Mouse (Mus musculus): ENCODE measurements around the gene Ak6.
A peak's percentile ranks its signal among the peaks of the same experiment; 100 is the strongest.

Gene Ak6

GRCm38 (mm10) chr13:100650550-100651438 lies at the start of gene Ak6, which contains the start of gene Rad17:
TSS of gene Ak6 (plus strand) at chr13:100650979.
TSS of gene Rad17 (minus strand) at chr13:100651051.
- DNase-seq (ENCODE audit: low read depth in 1 of 2, low spot score in 2 of 2): peak; percentile 81 to 92

DNA sequence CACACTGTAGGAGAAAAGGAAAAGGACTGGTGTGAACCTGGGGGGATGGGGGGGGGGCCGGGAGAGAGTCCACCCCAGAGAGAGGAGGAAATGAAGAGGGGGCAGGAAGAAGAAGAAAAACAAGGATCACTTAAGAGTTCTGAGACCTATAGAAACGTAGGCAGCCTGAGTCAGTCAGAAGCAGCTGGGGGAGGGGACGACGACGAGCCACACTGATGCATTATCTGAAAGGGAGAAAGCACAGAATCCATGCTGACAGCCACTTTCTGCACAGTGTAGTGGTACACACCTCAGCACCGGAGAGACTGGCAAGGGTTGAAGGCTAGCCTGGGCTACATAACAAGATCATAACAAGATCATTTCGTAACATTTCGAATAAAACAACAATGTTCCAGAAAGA lies 49.7 kb upstream of the Ak6 start:
- no peak for DNase-seq (ENCODE audit: low read depth in 1 of 2, low spot score in 2 of 2)

GRCm38 (mm10) chr13:100602239-100602902 lies 48.4 kb upstream of the Ak6 start:
- DNase-seq (ENCODE audit: low read depth in 1 of 2, low spot score in 2 of 2): no peak

- no peak for DNase-seq (ENCODE audit: low read depth in 1 of 2, low spot score in 2 of 2)
Measured at GRCm38 (mm10) chr13:100603031-100603737, 47.6 kb upstream of the Ak6 start.

DNA sequence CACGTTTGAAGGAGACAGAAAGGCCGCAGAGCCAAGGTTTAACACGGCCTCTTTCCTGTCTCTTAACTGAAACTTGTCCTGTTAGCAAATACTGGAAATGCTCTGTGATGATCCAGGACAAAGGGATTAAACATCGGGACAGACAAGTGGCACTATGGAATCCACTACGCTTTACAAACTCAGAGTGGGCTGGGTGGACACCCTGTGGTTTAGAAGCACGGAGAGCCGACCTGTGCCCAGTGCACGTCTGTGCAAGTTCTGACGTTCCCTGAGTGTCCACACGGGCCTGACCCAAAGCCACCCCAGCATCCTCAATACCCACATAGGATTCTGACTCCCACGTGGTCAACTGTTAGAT lies 47.1 kb upstream of the Ak6 start:
- no peak for DNase-seq (ENCODE audit: low read depth in 1 of 2, low spot score in 2 of 2)

GRCm38 (mm10) chr13:100605845-100606244 lies 44.9 kb upstream of the Ak6 start:
- no peak for DNase-seq (ENCODE audit: low read depth in 1 of 2, low spot score in 2 of 2)

GRCm38 (mm10) chr13:100607756-100608155 lies 43.0 kb upstream of the Ak6 start:
- DNase-seq (ENCODE audit: low read depth in 1 of 2, low spot score in 2 of 2): no peak

- no peak for DNase-seq (ENCODE audit: low read depth in 1 of 2, low spot score in 2 of 2)
Measured at GRCm38 (mm10) chr13:100611266-100611665, 39.5 kb upstream of the Ak6 start.

- DNase-seq (ENCODE audit: low read depth in 1 of 2, low spot score in 2 of 2): no peak
Measured at GRCm38 (mm10) chr13:100612251-100612650, 38.5 kb upstream of the Ak6 start.

DNA sequence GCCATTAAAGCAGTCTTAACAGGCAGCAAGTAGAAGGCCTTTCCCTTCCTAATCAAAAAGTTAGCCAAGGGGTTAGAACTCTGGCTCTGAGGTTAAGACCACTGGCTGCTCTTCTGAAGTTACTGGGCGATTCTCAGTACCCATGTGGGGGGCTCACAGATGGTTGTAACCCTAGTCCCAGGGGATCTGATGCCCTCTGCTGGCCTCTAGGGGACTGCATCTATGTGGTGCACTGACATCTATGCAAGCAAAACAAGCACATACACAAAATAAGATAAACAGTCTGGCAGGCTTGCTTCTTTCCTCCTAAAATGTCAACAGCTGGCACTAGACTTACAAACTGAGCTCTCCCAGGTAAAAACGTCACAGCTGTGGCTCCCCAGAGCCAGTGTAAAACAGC lies 37.9 kb upstream of the Ak6 start:
- DNase-seq (ENCODE audit: low read depth in 1 of 2, low spot score in 2 of 2): no peak

- no peak for DNase-seq (ENCODE audit: low read depth in 1 of 2, low spot score in 2 of 2)
Measured at GRCm38 (mm10) chr13:100616181-100617087, 34.3 kb upstream of the Ak6 start, which contains the start of gene Marveld2. TSS of gene Marveld2 (minus strand) at chr13:100616971.

GRCm38 (mm10) chr13:100617583-100617982 lies 33.2 kb upstream of the Ak6 start:
- DNase-seq (ENCODE audit: low read depth in 1 of 2, low spot score in 2 of 2): no peak

DNA sequence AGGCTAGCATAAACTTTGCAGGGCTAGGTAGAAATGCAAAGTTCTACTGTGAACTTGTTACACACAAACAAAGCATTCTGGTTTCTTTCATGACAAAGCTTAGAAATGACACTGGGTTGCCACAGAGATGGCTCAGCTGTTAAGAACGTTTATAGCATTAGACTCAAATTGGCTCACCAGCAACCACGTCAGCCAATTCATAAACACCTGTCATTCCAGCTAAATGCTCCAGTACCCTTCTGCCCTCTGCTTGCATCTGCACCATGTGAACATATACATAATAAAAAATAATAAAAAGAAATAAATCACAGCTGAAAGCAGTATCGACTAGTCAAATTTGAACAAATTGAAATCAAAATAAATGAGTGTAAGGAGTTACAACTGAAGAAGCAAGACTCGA lies 28.5 kb upstream of the Ak6 start:
- DNase-seq (ENCODE audit: low read depth in 1 of 2, low spot score in 2 of 2): no peak

DNA sequence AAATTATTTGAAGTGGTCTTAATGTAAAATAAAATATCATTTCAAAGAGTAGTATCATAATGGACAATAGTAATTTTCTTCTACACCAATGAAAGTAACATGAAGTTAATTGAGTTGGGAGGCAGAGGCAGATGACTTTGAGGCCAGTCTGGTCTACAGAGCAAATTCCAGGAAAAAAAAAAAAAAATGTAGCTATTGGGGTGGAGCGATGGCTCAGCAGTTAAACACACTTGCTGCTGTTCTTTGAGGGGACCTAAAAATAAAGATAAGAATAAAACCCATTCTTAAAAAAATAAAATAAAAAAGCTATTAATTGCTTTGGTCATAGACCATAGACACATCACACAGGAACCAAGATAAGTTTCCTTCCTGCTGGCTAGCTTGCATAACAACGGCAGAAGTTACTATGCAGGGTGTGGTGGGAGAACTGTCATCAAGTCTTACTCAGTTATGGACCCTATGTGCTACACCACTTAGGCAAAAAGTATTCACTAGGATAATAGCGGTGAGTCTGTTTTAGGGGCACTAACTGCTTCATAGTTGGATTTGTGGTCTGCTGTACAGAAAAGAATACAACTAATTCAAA lies 16.6 kb upstream of the Ak6 start:
- no peak for DNase-seq (ENCODE audit: low read depth in 1 of 2, low spot score in 2 of 2)

GRCm38 (mm10) chr13:100642471-100643209 lies 8.1 kb upstream of the Ak6 start:
- peak in 1 of 2 experiments; percentile 2 for DNase-seq (ENCODE audit: low read depth in 1 of 2, low spot score in 2 of 2)

- no peak for DNase-seq (ENCODE audit: low read depth in 1 of 2, low spot score in 2 of 2)
Measured at GRCm38 (mm10) chr13:100648223-100648622, 2.6 kb upstream of the Ak6 start.

DNA sequence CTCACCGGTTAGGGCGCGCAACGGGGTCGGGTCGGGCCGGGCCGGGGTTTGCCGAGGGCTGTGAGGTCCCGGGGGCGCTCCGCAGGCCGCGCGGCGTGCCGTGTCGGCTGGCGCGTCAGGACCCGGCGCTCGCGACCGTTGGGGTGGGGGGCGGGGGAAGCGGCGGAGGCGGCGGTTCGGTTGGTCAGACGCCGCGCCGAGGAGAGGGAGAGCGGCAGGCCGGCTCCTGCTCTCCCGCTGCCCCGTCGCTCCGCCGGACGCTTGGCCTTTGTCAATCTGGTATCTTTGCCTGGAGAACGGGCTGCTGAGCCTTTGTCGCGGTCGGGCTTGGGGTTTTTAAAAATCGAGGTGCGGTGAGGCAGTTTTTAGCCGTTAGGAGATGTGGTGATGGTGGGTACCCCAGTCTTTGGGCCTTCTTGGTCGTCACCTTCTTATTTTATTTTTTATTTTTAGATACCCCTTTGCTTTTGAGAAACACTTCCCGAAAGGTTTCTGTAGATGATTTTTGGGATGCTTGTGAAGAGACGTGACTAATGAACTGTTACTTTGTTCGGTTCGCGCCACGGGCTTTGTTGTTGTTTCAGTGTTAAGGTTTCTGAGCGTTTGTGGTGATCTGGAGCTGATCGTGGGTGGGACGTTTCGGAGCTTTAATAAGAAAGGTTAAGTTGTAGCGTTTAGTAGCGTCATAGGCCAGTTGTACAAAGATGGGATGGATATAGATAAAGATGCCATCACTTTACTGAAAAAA lies 834 bp downstream of the Ak6 start, which contains the start of gene Taf9:
Taf9 (plus strand) TSS at position 141 of the 748 bp plus-strand sequence.
- no peak for DNase-seq (ENCODE audit: low read depth in 1 of 2, low spot score in 2 of 2)

- no peak for DNase-seq (ENCODE audit: low read depth in 1 of 2, low spot score in 2 of 2)
Measured at GRCm38 (mm10) chr13:100658091-100658490, 7.3 kb downstream of the Ak6 start.
